Mouse (Mus musculus): ENCODE results near the gene Oprl1. TPM values are rescaled to one million over a fixed set of nuclear protein-coding genes. Genes with fewer than 3 reads are reported as not detected.
A peak's percentile ranks its signal among the peaks of the same experiment; 100 is the strongest.

Gene Oprl1
- under 1 TPM; 0.24 to 0.54 TPM for total RNA-seq (2021)

DNA sequence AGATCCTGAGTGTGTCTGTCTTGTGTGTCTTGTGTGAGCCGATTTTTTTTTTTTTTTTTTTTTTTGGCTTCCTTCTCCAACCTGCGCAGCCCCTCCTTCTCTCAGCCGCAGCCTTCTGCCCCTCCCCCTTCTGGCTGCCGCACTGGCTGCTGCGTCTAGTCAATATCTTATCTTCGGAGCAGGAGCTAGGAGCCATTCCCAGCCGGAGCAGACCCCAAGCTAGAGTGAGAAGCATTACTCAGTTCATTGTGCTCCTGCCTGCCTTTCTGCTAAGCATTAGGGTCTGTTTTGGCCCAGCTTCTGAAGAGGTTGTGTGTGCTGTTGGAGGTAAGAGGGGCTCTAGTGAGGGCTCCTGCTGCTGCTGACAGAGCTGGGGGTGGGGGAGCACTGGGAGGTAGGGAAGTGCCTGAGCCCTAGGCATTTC, at the start of gene Oprl1:
Oprl1 (plus strand) TSS at position 114 of the 424 bp plus-strand sequence.
- peak; percentile 25 for DNase-seq

DNA sequence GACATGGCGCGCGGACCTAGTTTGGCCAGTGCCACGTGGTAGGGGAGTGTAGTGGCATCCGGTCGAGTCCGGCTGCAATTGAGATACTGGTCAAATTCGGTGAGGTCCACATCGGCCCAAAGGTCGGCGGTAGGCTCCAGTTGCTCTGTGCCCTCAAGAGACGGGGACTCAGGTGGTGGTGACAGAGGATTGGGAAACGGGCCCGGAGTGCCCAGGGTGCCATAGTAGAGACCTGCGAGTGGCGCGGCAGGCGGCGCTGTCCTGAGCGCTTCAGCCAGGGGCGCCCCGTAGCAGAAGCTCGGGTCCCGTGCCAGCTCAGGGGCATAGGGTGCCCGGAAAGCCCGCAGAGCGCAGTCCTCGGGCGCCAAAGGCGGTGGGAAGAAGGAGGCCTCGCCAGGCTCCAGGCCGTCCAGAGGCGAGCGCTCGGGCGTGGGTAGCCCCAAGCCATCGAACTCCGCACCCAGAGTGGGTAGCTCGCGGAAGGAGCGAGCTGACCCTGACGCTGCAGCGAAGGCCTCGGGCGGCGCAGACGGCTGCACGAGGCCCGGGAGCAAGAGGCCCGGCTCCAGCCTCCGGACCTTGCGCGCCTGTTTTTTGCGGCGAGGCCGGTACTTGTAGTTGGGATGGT, 44.4 kb upstream of the Oprl1 start:
- peak; percentile 31 for DNase-seq

DNA sequence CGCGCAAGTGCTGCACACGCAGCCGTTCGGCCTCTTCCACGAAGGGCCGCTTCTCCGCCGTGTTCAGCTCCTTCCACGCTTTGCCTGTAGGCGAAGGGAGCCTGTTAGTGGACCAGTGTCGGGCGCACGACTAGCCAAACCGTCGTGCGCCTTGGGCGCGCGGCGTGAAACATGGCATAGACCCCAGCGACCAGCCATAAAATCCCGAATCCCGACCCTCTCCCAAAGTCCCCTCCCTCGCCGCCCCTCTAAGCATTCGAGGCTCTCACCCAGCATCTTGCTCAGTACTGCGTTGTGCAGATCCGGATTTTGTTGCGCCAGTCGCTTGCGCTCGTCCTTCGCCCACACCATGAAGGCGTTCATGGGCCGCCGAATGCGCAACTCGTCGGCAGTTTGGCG, 43.9 kb upstream of the Oprl1 start:
- no peak for DNase-seq

DNA sequence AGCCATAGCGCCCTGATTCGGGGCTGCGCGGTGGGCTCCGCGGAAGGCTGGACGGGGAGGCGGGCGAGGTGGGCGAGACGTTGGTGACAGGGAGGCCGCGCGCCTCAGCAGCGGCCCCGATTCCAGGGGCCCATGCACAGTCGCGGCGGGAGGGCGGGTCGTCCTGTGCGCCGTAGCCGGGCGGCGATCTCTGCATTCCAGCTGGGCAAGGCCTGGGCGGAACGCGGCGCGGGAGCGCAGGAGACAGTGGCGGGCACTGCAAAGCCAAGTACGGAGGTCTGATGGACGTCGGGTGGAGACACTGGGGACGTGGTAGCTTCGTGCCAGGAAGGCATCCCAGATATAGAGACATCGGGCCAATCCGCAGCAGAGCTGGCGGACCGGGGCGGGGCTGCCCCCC, 43.5 kb upstream of the Oprl1 start, which contains the start of gene Sox18:
Sox18 (minus strand) TSS at position 315 of the 400 bp plus-strand sequence.
- peak; percentile 73 for DNase-seq

DNA sequence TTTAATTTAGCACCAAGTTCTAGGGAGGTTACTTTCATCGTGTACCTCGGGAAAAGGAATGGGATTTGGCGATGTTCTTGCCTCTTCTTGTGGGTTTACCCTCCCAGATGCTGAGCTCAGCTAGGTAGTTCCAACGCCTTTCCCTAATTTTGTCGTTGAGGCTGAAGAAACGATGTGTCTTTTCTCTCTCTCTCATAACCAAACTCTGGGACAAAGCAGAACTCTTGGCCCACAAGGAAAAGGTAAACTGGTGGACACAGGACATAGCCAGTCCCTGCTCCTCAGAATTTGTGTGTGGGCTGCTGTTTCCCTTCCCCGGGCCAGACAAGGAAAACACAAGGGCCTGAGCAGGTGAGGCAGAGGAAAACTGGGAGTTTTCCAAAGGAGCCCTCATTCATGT, 42.8 kb upstream of the Oprl1 start:
- DNase-seq: no peak

DNA sequence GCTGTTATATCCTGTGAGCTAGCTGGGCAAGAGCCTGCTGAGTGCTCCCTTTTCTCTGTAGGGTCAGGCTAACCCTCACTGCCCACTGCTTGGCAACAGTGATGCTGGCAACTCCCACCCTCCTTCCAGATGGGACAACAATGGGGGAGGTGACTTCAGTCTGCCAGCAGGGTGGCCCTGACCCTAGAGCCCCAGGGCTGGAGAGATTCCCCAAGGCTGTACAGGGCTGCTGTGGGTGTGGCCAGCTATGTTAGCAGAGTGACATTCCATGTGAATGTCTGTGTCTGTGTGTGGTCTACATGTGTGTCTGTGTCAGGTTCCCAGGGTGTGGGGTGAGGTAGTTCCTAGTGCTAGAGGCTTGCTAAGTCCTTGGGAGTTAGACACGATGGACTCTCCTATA, 41.3 kb upstream of the Oprl1 start:
- DNase-seq: no peak

DNA sequence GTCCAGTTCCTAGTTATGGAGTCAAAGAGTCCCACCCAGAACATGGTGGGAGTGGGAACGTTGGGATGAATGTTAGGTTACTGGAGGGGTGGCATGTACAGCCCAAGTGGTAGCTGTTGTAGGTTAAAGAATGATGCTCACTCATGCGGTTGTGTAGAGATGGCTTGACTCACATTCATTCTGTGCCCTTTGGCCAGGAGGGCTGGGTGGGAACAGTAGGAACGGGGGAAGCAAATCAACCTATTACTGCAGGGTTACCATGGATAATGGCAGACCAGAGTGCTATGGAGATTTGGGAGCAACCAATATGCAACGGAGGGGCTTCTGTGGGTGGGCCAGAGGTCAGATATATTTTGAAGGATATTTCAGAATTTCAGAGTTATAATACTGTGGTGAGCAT, 39.9 kb upstream of the Oprl1 start:
- no peak for DNase-seq

DNA sequence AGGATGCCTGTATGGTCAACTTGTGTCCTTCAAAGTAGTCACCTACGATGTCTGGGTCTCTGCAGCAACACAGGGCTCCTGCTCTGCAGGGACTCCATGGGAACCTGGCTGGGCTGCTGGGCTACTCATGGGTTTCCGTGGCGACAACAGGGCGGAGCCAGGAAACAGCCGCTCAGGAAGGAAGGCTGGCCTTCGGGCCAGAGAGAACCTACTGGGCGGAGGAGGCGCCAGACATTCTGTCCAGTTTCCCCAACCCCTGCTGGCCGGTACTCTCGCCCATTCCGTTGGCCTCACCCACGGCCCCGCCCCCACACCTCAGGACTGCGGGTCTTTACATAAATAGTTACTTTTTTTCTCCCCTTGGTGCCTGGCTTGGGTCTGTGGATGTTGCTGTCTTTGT, 39.4 kb upstream of the Oprl1 start:
- DNase-seq: peak; percentile 80

DNA sequence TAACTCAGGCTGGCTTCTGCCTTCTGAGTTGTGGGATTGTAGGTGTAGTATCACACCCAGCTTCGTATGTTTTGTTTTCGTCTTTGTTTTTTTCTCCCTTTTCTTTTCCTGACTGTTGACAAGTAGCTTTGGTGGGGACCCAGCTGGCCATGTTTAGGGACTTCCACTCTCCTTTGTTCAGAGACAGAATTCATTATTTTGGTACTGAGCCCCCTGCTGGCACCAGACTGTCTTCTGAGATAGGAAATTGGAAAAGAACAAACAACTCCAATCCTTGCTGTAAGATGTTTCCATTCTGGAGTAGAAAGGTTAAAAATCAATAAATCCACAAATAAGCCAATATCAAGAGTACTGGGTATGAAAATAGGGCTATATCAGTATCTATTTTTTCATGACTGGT, 38.4 kb upstream of the Oprl1 start:
- DNase-seq: peak; percentile 54

DNA sequence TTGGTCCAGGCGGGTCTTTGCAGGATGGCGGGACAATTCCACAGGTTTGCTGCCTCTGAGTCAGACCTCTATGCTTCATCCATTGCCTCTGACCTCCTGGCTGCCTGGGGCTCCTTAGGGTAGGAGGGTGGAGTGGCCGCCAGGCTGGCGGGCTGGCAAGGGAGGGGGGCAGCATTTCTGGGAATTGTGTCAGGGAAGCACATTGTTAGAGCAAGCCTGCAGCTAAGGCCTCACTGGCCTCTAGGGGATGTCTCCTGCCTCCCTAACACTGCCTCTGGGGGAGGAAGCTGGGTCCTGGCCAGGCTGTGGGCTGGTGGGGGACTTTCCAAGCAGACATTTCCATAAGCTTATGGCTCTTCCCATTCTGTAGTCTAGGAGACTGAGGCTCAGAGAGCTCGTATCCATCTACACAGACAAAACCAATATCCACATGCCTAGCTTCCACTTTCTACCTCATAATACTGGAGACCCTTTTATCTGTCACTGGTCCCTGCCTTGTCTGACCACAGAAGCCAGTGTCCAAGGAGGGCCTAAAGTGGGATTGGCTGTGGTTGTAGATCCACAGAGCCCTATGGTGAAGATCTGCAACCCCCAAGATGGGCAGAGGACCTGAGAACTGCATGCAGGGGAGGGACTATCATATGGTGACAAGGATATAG, 37.6 kb upstream of the Oprl1 start:
- peak; percentile 66 for DNase-seq

DNA sequence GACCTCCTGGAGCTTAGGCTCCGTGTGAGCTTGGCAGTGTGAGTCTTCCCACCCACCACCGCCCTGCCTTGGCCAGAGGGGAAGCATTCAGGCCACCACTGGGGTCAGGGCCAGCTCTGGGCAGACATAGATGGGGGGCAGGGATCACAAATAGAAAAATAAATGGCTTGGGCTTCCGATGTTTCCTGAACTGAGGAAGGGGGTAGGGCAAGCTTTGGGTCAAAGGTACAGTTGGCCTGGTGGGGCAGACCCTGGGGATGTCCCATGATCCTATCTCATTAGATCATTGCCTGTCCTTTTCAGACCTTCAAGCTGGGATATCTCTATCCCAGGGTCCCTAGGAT, 37.1 kb upstream of the Oprl1 start:
- DNase-seq: no peak

DNA sequence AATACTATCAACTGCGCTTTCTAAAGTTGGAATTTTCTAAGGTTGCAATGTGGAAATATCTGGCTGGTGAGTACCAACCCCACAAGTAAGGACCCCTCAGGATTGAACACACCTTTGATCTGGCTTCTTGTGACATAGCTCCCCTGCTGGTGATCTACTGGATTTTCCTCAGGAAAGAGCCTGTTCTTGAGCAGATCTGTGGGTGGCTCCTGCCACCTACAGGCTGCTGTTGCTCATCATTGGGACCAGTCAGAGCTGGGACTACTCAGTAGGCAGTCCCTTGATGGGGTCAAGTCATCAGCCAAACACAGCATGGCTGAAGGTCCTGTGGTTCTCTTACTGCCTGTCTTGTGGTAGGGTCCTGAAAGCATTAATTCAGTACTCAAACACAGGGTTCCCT, 36.0 kb upstream of the Oprl1 start:
- DNase-seq: peak; percentile 81

DNA sequence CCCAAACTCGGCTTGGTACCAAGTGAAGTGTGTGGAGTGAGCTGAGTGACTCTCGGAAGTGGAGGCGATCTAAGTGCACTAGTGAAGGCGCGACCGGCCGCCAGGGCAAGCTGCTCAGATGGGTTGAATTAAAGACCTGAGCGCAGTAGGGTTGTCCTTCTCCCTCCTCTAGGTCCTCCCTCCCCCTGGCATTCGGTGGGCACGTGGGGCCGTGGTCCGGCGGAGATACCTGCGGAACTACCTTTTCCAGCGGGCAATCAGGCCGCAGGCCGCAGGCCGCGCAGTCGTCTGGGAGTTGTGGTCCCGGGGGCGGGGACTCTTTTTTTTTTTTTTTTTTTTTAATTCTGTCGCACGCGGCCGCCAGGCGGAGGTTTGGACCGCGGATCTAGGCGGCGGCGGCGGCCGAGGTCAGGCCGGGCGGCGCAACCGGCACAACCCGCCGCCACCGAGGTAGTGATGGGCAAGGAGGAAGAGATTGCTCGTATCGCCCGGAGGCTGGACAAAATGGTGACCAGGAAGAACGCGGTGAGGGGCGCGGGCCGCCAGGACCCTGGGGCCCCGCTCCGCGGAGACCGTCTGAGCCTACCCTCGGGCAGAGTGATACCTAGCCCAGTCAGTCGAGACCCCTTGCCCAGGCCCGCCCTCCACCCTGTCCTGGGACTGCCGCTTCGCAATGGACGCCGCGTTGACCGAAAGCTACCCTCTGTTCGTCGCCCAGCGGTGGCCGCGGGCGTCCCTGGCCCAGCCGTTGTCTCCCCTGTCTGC, 34.7 kb upstream of the Oprl1 start, which contains the start of gene Tcea2:
Tcea2 (plus strand) TSS at position 360 of the 765 bp plus-strand sequence.
- peak; percentile 73 for DNase-seq

DNA sequence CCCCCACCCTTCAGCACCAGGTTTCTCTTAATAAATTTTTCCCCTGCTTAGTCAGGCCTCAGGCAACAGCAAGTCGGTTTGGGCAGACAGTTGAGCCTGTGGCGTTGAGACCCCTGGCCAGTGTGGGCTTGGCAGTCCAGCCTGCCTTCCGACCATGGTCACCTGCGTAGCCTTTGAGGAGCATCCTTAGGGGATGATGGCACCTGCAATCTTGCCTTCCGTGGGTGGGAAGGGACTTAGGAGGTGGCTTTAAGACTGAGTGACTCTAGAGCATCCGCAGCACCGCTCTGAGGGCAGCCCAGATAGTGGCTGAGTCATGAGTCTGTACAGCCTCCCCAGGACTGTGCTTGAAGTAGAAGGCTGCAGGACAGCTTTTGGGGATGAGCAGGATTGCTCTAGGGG, 34.1 kb upstream of the Oprl1 start:
- DNase-seq: no peak

DNA sequence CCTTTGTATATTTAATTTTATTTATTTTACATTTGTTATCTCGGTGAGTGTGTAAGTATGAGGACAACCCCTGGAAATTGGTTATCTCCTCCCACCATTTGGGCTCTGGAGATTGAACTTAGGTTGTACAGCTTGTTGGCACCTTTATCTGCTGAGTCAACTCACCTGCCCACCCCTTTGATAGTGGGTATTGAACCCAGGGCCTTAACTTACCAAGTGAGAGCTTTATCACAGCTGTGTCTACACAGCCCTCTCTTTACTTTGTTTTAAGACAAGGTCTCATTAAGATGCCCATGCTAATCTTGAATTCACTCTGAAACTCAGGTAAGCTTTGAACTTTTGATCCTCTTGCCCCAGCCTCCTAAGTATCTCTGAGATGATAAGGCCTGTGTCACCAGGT, 32.8 kb upstream of the Oprl1 start:
- DNase-seq: no peak

DNA sequence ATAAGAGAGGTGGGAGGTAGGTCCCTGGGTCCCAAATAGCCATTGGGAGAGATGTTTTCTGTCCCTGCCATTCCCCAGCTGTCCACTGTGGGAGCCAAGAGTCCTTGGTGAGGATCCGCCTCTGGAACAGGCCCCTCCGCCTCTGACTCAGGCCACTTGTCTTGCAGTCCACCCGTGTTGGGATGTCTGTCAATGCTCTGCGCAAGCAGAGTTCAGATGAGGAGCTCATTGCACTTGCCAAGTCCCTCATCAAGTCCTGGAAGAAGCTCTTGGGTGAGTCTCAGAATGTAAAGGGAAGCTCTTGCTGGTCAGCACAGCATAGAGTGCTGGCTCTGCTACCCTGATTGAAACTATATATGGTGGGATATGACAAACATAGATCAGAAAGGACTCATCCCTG, 31.4 kb upstream of the Oprl1 start:
- DNase-seq: no peak

DNA sequence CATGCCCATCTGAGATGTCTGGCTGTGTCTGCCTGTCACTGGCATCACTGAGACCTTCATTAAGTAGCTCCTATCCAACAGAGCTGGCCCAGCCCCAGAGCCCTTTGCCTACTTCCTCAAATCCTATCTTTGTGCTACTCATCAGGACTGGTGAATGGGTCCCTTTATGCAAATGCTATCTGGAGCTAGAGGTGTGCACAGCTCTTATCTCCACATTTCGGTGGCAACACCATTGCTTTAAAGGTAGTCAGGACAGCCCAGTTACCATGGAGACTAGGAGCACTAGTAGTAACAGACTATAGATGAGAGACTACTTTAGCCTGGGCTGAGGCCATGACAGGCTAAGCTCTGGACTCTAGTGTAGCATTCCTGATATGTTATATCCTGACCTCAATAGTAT, 30.1 kb upstream of the Oprl1 start:
- DNase-seq: no peak

DNA sequence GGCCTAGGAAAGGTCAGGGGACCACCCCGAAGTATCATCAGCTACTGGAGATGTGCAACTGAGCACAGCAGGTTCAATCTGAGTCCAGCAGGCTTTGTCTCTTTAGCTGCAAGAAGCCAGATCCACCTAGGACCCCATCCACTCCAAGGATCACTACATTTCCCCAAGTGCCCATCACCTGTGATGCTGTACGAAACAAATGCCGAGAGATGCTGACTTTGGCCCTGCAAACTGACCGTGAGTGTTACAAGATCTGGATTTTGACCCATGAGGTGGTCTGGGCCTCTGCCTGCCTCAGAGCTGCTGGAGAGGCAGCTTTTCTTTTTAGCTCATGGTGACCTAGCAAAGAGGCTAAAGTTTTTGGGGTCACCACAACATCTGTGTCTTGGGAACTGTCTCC, 29.1 kb upstream of the Oprl1 start:
- DNase-seq: no peak

DNA sequence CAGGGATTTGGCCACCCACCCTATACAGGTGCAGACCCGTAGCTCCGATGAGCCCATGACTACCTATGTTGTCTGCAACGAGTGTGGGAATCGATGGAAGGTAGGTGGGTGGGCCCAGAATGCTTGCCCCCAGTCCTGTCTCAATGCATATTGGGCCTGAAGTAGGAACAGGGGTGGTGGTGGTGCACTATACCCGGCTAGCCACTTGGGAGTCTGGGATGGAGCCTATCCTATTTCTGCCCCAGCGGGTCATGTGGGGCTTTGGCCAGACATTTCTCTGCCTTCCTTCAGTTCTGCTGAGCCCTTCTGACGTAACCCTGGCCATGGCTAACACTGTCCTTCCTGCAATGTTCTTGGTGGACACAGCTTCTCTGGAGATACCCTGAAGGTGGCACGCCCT, 27.2 kb upstream of the Oprl1 start:
- peak; percentile 3 for DNase-seq

DNA sequence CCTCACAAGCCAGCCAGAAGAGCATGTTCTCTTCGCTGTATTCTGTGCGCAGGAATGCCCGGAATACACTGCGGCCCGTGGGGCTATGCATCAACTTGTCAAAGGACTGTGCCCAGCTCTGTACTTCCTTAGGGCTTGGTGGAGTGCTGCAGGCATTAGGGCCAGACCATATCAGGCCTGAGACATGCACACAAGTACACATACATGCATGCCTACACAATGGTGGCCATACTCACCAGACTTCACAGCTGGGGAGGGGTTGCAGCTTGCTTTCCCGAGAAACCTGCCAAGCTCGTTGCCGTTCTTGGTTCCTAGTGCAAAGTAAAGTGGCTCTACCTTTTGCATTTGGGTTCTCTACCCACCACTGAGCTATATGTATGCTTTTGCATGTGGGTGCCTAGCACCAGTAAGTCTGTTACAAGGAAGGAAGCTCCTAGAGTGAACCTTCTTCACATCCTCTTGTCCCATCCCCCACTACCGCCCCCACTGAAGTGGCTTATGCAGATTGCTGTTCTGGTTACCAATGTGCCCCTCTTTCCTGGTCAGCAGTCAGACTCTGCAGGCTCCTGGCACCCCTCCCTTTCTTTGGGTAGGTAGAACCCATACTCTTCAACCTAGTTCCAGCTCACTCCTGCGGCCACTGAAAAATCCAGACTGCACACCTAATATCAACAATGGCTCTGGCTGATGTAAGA, 25.2 kb upstream of the Oprl1 start:
- peak; percentile 2 for DNase-seq

DNA sequence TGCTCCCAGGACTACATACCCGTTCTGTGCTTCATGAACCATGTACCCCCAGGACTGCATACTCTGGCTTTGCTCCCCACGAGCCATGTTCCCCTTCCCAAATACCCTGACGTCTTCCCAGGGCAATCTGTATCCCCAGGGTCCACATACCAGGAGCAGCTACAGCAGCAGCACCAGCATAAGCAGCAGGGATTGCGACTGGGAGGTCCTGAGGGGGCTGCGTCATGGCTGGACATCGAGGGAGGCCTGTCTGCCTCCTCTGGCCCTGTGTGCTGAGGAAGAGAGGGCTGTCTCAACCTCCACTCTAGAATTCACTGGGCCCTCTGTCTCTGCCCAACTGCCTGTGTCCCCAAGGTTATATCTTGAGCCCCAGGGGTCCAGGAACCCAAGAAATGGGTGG, 23.7 kb upstream of the Oprl1 start:
- DNase-seq: no peak

DNA sequence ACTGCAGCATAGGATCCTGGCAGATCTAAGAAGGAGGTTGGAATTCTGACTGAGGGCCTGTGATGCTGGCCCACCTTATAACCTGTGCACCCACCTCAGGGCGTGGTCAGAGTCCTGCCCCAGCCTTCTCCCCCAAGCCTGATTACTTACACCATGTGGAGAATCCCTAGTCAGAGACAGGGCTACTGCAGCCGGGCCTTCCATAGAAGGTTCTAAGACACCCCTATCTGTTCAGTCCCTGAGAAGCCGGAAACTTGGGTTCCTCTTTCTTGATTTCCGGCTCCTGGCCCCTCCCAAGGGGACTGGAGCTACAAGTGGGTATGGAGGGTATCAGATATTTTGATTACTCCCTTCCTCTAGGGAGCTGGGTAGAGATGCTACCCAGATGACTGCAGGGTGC, 23.2 kb upstream of the Oprl1 start:
- DNase-seq: no peak

DNA sequence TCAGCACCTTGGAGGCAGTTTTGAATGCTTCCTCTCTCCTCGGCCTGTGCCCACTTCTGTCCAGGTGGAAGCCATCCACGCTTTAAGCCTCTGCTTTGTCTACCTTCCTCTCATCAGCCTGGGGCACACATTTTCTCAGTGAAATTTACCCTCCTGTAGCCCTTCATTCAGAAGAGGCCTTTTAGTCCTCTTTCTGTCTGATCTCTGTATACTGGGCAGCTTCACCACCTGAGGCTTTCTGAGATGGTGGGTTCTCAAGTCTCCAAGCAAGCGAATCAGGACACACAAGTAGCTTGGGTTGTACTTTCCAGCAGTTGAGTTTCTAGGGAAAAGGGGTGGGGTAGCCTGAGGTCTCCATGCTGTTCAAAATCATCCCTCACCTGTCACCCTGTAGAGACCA, 22.5 kb upstream of the Oprl1 start:
- no peak for DNase-seq
